Mouse (Mus musculus): ENCODE results near the gene Pcsk7.

Pcsk7 gene

DNA sequence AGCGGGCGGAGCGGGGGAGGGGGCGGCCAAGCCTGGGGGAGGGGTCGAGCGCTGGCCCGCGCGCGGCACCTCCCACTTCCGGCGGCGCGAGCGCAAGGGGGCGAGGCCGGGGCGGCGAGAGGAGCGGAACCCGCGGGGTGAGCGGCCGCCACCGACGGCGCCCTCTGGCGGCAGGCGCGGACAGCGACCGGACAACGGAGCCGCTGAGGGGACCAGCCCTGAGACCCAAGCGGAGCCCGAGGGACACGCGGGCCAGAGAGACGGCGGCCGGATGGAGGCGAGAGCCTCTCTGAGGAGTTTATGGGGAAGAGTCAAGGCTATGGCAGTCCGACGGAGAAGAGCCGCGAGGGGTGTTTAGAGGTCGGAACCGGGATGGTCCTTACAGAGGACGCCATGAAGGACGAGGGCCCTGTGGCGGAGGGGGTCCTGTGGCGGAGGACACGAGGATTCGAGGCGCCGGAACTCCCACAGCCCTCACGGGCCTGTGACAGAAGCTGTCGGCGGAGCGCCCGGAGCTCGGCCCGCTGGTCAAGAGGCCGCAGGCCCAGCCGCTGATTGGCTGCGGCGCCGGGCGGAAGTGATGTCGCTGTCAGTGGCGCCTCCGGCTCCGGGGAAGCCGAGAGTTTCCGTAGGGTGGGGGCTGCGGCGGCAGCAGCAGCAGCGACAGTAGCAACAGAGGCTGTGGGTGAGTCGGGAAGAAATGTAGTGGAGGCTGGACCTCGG lies at the start of gene Pcsk7, which contains the start of gene Rnf214:
Gene Pcsk7, plus strand, starts transcription at position 143 of the 723 bp plus-strand sequence.
Gene Rnf214, minus strand, starts transcription at position 557 of the 723 bp plus-strand sequence.
- peak; percentile 84 for DNase-seq (ENCODE audit: low spot score)

DNA sequence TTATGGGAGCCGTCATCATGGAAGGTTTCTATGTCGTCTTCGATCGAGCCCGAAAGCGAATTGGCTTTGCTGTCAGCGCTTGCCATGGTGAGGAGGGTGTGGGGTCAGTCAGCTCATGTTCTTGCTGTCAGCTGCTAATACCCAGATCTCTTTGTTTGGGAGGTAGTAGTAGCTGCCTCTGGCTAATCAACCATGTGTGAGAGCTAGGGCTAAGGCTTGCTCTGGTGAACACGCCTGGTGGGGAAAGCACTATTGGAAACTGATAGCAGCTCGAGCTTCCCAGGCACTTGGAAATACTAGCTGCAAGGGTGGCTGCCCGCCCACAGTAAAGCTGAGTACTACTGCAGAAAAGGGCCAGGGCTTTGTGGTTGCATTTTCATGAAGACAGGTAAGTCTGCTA lies 46.9 kb upstream of the Pcsk7 start:
- no peak for DNase-seq (ENCODE audit: low spot score)

DNA sequence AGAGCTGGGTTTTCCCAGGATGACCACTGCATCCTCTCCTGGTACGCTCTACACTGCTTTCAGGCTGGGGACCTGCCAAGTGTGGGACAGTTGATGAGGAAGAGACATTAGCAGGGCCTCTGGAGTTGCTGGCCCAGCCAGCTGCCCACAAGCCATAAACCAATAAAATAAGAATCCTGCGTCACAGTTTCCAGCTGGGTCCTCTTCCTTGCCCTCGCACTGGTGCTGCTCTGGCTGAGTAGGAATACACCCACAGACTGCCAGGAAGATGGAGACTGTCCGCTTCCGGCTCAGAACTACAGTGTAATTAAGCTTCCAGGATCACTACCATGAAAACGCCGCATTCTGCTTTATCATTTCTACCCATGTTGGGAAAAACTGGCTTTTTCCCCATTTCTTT lies 44.5 kb upstream of the Pcsk7 start:
- DNase-seq (ENCODE audit: low spot score), result no peak

DNA sequence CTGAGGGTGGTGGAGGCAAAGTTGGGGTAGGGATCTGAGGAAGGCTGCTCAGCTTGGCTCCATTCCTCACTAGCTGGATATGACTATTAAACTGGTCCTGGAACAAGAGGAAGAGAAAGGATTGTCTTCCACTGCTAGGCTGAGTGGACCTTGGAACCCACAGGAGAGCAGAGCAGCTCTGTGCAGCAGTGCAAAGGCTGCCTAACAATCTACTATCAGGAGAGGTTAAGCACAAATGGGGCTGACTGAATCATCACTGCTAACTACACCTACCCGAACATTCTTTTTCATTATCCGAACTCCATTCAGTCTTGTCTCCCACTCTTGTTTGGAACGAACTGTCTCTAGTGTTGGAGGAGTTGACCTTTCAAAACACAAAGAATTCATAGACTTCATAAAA lies 37.1 kb upstream of the Pcsk7 start:
- no peak for DNase-seq (ENCODE audit: low spot score)

DNA sequence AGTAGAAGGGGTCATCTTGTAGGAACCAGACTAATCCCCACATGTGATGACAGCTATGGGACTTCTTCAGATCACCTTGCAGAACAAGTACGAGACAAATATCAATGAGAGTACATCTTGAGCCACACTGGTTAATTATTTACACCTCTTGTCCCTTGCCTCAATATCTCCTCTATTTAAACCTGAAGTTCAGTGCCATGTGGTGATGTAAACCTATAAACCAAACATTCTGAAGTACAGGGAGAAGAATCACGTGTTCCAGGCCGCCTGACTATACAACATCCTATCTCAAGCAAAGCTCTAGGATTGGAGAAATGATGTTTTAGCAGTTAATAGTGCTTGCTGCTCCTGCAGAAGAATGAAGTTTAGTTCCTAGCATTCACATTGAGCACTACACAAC lies 36.0 kb upstream of the Pcsk7 start:
- no peak for DNase-seq (ENCODE audit: low spot score)

DNA sequence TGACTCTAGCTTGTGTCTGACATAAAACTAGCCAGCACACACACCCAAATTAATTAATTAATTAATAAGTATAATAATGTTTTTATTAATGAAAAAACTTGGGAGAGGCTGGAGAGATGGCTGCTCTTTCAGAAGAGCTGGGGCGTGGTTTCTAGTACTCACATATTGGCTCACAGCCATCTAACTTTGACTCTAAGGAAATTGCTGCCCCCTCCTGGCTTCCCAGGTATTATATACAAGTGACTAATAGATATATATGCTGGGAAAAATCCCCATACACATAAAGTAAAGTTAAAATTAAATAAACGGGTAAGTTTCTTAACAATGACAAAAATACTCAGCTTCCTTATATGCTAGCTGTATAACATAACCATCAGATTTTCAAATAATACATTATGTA lies 28.4 kb upstream of the Pcsk7 start:
- no peak for DNase-seq (ENCODE audit: low spot score)

DNA sequence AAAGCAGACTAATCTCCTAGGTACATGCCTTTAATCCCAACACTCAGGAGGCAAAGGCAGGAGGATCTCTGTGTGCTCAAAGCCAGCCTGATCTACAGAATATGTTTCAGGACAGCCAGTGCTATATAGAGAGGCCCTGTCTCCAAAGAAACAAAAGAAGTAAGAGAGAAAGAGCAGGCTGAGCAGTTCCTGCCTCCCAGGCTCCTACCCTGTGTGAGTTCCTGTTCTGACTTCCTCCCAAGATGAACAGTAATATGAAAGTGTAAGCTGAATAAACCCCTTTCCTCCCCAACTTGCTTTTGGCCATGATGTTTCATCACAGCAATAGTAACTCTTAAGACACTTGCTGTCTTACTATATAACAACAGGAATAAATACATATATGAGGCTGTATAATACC lies 12.6 kb upstream of the Pcsk7 start:
- no peak for DNase-seq (ENCODE audit: low spot score)

DNA sequence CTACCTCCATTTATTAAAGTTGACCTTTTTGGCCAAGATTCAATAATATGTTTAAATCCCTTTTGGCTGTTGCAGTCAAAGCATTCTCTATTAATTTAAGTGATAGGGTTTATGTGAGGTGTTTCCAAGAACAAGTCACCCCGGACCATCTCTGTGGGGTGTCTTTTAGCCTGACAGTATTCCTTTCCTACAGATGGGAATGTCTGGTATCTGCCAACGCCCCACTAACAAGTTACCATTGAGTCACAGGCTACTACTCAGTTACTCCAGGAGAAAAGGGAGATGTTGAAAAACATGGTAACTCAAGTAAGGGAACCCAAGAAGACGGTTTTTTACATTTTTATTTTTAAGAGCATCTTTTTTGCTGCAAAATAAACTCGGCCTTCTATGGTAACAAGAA lies 1.1 kb upstream of the Pcsk7 start:
- no peak for DNase-seq (ENCODE audit: low spot score)

DNA sequence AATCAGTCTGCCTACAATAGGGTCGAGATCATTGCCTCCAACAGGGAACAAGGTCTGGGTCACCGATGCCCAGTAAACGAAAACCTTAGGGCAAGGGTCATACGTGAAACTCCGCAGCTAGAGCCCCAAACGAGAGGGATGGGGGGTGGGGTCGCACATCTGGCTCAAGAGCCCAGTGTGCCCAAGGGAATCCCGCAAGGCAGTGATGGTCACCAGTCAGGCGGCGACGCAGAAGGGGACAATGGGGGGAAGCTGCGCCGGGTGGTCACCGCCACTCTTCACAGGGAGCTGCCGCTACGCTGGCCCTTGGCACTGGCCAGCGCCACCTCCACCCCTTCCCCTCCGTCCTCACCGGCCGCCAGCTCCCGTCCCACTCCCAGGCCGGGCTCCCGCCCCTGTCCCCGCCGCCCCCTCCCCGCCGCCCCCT lies 473 bp upstream of the Pcsk7 start:
- DNase-seq (ENCODE audit: low spot score), result no peak

DNA sequence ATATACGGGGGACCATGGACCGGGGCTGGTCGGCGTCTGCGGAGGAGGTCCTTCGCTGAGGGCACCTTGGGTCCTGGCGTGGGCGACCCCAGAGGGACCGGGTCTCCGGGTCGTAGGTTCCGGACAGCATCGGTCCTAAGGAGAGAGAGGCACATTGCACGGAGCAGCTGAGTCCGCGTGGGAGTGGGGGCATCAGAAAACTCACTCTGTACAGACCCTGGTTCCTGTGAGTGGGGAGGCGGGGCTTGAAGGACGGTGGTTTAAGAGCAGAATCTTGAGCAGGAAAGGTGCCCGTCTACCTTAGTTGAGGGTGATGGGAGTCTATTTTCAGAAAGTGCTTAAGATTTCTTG lies 756 bp downstream of the Pcsk7 start:
- no peak for DNase-seq (ENCODE audit: low spot score)

DNA sequence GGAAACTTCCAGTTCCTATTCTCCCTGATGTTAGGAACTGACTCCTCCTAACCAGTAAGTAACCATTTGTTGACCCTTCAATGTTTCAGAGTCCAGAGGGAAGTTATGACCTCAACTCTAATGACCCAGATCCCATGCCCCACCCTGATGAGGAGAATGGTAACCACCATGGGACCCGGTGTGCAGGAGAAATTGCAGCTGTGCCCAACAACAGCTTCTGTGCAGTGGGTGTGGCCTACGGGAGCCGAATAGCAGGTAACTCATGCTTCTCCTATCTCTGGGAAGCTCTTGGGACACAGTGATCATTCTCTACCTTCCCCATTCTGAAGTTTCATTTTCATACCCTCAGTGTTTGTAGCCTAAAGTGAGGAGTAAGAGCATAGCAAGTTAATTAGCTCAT lies 4.7 kb downstream of the Pcsk7 start:
- no peak for DNase-seq (ENCODE audit: low spot score)

DNA sequence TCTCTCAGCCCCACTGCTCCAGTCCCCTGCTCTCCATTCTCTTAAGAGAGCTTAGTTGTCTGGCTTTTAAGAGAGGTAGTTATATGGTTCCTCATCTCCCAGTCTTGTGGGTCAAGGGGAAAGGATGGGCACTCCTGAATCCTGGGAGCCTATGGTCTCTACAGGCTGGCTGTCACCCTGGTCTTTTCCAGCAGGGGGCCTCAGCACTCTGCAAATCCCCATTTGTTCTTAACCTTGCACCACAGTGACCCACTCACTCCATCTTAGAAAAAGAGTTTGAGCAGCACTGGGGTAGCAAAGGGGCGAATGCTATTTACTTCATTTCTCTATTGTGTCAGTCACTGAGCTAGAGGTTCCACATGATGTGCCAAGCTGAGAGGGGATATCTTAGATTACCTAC lies 5.4 kb downstream of the Pcsk7 start:
- no peak for DNase-seq (ENCODE audit: low spot score)

DNA sequence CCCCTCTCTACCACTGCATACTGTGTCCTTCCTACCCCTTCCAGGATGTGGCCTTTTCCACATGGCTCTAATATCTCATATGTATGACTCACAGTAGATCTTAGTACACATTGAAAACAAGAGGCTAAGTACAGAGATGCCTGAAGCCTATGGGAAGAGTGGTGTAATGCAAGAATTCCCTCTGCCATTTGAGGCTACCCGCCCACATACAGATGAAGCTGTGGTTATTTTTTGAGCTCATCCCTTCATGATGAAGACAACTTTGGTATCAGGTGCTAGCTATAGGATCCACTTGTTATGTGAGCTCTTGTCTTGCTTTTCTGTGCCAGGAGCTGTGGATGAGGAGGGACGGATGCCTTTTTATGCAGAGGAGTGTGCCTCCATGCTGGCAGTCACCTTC lies 9.4 kb downstream of the Pcsk7 start:
- no peak for DNase-seq (ENCODE audit: low spot score)

DNA sequence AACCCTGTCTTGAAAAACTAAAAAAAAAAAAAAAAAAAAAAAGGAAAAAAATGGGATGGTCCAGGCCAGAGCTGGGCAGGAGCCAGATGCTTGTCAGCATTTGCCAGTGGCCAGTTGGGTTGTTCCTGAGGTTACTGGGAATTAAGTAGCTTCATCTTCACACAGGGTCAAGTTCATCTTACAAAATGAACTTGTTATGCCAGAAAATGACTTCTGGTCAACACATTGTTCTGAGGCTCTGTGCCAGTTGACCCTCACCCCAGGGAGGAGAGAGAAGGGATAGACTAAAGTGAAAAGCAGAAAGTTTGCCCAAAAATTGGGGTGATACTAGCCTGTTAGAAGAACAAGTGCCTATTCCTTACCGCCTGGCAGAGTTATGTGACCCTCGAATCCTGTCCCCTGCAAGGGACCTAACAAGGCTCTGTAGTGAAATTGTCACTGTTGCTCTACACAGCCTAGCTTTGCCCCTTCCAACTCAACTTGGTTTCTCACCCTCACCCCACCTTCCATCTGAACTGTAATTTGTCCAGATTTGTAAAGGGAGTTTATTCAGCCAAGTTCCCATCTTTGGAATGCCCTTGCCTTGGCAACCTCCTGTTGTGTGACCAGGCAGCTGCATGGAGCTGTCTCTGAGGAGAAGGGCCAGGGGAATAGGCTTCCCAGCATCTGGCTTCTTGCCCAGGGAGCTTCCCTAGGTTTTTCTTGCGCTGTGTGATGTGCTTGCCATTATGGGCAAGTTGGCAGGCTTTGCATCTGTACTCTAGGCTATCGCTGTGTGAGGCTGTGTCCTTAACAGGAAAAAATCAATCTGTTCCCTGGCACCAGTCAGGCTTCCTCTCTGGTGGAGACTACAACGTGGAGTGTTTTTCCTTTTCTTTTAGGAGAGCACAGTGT lies 11.0 kb downstream of the Pcsk7 start:
- DNase-seq (ENCODE audit: low spot score), result peak; percentile 62

DNA sequence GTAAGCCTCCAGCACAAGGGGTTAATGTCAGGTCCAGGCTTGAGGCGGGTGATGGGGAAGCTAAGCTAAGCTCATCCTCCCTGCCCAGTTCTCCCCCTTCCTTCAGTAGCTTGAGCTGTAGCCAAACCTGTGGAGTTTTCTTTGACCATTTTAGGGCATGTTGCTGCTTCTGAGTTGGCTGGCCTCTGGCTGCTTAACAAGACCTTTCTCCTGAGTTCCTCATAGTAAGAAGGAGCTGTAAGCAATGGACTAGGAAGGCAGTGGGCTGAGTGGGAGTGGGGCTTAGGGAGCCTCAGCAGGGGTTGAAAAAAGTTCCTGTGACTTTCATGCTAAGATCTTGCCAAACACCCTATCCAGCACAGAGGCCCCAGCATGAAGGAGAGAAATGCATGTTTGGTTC lies 13.6 kb downstream of the Pcsk7 start:
- peak; percentile 48 for DNase-seq (ENCODE audit: low spot score)

DNA sequence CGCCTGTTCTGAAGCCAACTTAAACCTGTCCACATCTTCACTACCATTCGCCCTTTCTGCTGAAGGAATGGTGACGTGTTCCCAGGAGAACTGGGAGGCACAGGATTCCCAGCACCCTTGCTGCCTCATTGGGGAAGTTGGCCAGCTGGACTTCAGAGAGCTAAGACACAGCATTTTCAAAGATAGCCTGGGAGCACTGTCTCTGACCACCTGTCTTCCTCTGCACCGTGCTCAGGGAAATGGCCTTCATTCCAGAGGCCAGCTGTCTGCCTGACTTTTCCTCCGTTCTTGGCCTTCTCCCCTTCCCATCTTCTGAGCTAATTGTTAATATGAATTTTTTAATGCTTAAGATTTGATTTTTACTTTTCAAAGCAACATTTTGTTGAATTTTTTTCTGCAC lies 23.0 kb downstream of the Pcsk7 start:
- DNase-seq (ENCODE audit: low spot score), result no peak

DNA sequence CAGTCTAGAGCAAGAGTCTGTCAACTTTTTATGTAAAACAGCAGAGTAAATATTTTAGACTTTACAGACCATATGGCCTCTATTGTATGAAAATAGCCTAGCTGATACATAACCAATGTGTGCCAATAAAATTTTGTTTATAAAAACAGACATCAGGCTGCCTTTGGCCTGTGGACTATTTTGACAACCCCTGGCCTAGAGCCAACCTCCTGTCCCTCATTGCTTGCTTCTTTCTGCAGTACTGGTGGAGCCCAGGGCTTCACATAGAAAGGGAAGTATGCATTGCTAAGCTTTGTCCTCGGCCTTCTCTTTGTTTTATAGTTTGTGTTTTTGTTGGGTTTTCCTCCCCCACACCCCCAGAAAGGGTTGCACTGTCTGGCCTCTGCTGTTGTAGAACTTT lies 25.7 kb downstream of the Pcsk7 start:
- DNase-seq (ENCODE audit: low spot score), result no peak

DNA sequence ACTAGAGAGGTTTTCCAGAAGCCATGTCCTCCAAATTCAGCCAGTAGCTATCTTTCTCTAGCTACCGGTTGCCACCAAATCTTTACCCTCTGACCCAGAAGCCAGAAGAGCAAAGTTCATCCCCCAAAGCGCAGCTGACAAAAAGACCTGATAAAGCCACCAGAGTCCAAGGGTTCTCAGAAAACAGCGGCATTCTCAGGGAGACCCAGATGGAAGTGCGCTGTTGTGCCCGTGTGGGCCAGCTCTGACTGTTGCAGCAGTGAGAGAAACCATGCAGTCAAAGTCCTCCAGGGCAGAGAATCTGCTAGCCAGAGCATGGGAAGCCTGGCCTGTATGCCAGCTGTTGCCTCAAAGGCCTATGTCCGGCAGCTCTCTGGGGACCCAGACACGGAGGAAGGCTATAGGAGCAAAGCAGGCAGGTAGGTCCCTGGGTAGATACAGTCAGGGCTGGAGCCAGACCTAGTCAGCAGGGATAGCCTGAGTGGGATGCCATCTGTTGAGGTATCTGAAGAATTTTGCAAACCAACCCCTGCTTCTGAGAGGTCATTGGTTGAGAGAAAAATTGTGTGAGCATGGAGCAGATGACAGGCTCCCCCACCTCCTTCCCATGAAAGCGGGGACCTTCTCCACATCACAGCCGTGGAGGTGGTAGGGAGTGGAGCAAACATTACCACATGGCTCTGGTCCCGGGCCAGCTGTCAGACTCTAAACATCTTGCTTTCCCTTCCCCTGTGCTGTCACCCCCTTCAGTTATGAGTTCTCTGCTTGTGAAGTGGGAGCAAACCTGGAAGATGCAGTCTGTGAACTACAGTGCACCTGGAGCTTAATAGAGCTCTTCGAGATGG lies 26.5 kb downstream of the Pcsk7 start:
- no peak for DNase-seq (ENCODE audit: low spot score)

DNA sequence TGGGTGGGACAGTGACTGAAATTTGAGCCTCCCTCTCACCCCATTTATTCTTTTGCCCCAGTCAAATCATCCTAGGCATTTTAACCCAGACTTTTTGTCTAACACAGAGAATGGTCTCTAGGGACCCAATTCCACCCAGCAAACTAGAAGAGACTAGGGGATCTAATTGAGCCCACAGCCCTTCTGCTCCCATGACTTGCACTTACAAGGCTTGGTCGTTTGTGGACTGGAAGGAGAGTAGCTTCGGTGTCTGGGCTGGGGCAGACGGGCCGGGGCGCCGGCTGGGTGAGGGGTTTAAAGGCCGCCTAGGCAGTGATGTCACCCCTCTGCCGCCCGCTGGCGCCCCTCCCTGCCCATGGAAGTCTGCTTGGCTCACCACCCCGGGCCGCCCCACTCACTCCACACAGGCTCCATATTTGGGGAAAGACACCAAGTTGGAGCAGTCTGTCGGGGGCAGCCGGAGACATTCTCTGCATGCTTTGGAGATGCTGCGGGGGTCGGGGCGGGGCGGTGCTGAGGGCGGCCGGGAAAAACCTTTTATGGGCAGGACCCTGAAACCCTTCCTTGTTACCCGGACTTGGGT lies 29.4 kb downstream of the Pcsk7 start, which contains the start of gene Tagln:
Gene Tagln, minus strand, starts transcription at position 431 of the 583 bp plus-strand sequence.
- DNase-seq (ENCODE audit: low spot score), result no peak

DNA sequence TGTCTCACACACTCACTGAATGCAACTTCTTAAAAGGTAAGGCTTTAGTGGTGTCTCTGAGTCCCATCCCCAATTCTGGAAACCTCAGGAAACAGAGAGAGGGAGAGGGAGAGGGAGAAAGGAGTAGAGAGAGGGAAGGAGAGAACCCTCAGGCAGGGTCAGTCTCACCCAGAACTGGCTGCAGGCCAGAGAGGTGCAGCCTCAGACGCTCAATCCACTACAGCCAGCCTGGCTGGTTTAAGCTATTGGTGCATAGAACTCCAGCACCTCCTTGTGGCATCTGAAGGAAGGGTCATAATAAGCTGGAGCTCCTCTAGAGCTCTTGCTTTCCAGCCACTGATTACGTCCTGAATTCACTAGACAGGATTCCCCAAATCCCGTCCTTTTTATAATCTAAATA lies 30.6 kb downstream of the Pcsk7 start:
- DNase-seq (ENCODE audit: low spot score), result peak; percentile 56

DNA sequence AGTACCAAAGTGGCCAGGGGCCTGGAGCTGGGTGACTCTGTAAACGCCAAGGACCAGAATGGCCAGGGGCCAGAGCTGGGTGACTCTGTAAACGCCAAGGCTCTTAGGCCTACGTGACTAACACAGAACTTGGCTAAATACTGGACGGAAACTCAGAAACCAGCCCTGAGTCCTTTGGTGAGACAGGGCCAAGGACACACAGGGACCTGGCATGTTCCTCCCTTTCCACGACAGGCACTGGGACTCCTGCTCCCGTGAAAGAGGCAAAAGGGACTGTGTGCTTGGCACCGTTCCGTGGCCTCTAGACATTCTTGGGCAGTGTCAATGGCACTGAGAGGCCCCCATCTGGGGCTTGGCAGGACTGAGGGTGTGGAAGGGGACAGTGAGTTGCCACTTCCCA lies 31.8 kb downstream of the Pcsk7 start:
- DNase-seq (ENCODE audit: low spot score), result no peak
